In genomic region chr4:32950356-32951034, GRCm38 (mm10) we compare ENCODE assay signal across 7 mouse cellular contexts. TPM values are rescaled to one million over a fixed set of nuclear protein-coding genes. Genes with fewer than 3 reads are reported as not detected.
A peak's percentile ranks its signal among the peaks of the same experiment; 100 is the strongest.
DNase-seq lines count a peak whose midpoint lies in the region; ATAC-seq and TF ChIP-seq lines count a peak whose summit lies in the region.

Ankrd6 (minus strand) TSS chr4:32950841.

- H3K9me3 ChIP-seq in embryonic facial prominence, embryonic 12.5 days = no peaks in the 10 kb centered on the region
- no peaks in the 10 kb centered on the region for H3K9me3 ChIP-seq in limb, embryonic 13.5 days
- no peaks in the 10 kb centered on the region for H3K9me3 ChIP-seq in midbrain, embryonic 15.5 days

- peak within 1 kb of the TSS; percentile 61 for H3K9ac ChIP-seq in embryonic facial prominence, embryonic 12.5 days
- peak within 1 kb of the TSS; percentile 77 for H3K9ac ChIP-seq in limb, embryonic 13.5 days
- peak within 1 kb of the TSS; percentile 52 for H3K9ac ChIP-seq in midbrain, embryonic 15.5 days

- 0% methylated on average over 40 of the region's 66 CpGs for WGBS in embryonic facial prominence, embryonic 12.5 days
- under 1% methylated on average over 59 of the region's 66 CpGs for WGBS in limb, embryonic 13.5 days
- under 1% methylated on average over 66 of the region's 66 CpGs for WGBS in midbrain, embryonic 15.5 days
- WGBS in spleen, adult 2 months = 1% methylated on average over 54 of the region's 66 CpGs

- no peaks in the 10 kb centered on the region; the same call in 1 of the 2 replicates for H3K27me3 ChIP-seq in embryonic facial prominence, embryonic 12.5 days
- peaks cover 15% of the 10 kb centered on the region; the same call in 1 of the 2 replicates for H3K27me3 ChIP-seq in limb, embryonic 13.5 days
- no peaks in the 10 kb centered on the region for H3K27me3 ChIP-seq in midbrain, embryonic 15.5 days (replicated peaks)
- H3K27me3 ChIP-seq in spleen, adult 2 months (ENCODE audit: control insufficient read depth, insufficient read depth, low read length) = peaks cover 11% of the 10 kb centered on the region

- peak; percentile 84 to 88 for DNase-seq in adrenal gland, postnatal 36 days
- DNase-seq in heart, adult 18-20 months = peak; percentile 65 to 84
- peak; percentile 82 for DNase-seq in kidney, adult 18-20 months
- peak; percentile 28 to 38 for DNase-seq in spleen, adult 2 months (ENCODE audit: low read depth in 1 of 2, low spot score in 2 of 2)

- no peak within 1 kb of the TSS for H3K27ac ChIP-seq in embryonic facial prominence, embryonic 12.5 days
- no peak within 1 kb of the TSS for H3K27ac ChIP-seq in limb, embryonic 13.5 days
- H3K27ac ChIP-seq in midbrain, embryonic 15.5 days = 0 out of 2 replicates have a peak within 1 kb of the TSS, but pooled peaks have one; percentile 13
- no peak within 1 kb of the TSS for H3K27ac ChIP-seq in spleen, adult 2 months (ENCODE audit: insufficient read depth, low read length)

- no peaks in the 10 kb centered on the region for H3K36me3 ChIP-seq in embryonic facial prominence, embryonic 12.5 days
- H3K36me3 ChIP-seq in limb, embryonic 13.5 days = no peaks in the 10 kb centered on the region
- no peaks in the 10 kb centered on the region for H3K36me3 ChIP-seq in midbrain, embryonic 15.5 days (replicated peaks)
- H3K36me3 ChIP-seq in spleen, adult 2 months (ENCODE audit: control insufficient read depth, insufficient read depth, low read length) = no peaks in the 10 kb centered on the region

- no peak for TF ChIP-seq POLR2A in spleen, adult 2 months (IDR thresholded peaks at IDR 0.05; ENCODE audit: low read depth, low read length)

- peak within 1 kb of the TSS; percentile 84 for H3K4me2 ChIP-seq in embryonic facial prominence, embryonic 12.5 days (replicated peaks)
- peak within 1 kb of the TSS; percentile 92 for H3K4me2 ChIP-seq in limb, embryonic 13.5 days (replicated peaks)
- H3K4me2 ChIP-seq in midbrain, embryonic 15.5 days = peak within 1 kb of the TSS; percentile 87

- peak within 1 kb of the TSS; percentile 63 for H3K4me3 ChIP-seq in embryonic facial prominence, embryonic 12.5 days
- H3K4me3 ChIP-seq in limb, embryonic 13.5 days = peak within 1 kb of the TSS; percentile 71
- peak within 1 kb of the TSS; percentile 77 for H3K4me3 ChIP-seq in midbrain, embryonic 15.5 days
- peak within 1 kb of the TSS; percentile 53; the same call in 1 of the 2 replicates for H3K4me3 ChIP-seq in spleen, adult 2 months (ENCODE audit: extremely low read depth, insufficient read depth, insufficient read length)

- H3K4me1 ChIP-seq in embryonic facial prominence, embryonic 12.5 days = peaks cover 11% of the 10 kb centered on the region
- peaks cover 15% of the 10 kb centered on the region for H3K4me1 ChIP-seq in limb, embryonic 13.5 days
- peaks cover 25% of the 10 kb centered on the region for H3K4me1 ChIP-seq in midbrain, embryonic 15.5 days
- H3K4me1 ChIP-seq in spleen, adult 2 months (ENCODE audit: control insufficient read depth, insufficient read depth, insufficient read length) = peaks cover 9% of the 10 kb centered on the region

- ATAC-seq in embryonic facial prominence, embryonic 12.5 days (ENCODE audit: insufficient number of reproducible peaks, insufficient read depth, low FRiP score, low TSS enrichment) = peak; percentile 75
- peak; percentile 87 for ATAC-seq in limb, embryonic 13.5 days (ENCODE audit: low FRiP score, low read depth)
- peak; percentile 94 for ATAC-seq in midbrain, embryonic 15.5 days (replicated peaks)

- peak; percentile 72; the same call in 1 of the 2 replicates for TF ChIP-seq CTCF in spleen, adult 2 months (IDR thresholded peaks at IDR 0.05; ENCODE audit: extremely low read depth, insufficient read depth, insufficient read length, insufficient replicate concordance)

RNA-seq across cellular contexts. Expression of gene Ankrd6, which starts in this region (rescaled TPM):
- total RNA-seq in adrenal gland, postnatal 36 days (2021) = 1 to 10 TPM; 1.6 to 3.1 TPM
- 12.6 and 12.7 TPM in 2 replicates for polyA plus RNA-seq in embryonic facial prominence, embryonic 12.5 days (2016; fragmentation: Nextera tagmentation; extraction: Ambion mirVana)
- total RNA-seq in heart, adult 18-20 months (2021) = 1 to 10 TPM; 4.8 to 5.9 TPM
- polyA plus RNA-seq in limb, embryonic 13.5 days (2015; fragmentation: Nextera tagmentation; extraction: Ambion mirVana) = 11.3 and 12.7 TPM in 2 replicates
- 32.2 and 32.4 TPM in 2 replicates for polyA plus RNA-seq in midbrain, embryonic 15.5 days (2015; fragmentation: Nextera tagmentation; extraction: Ambion mirVana)
- 0.21 and 0.32 TPM in 2 replicates for polyA plus RNA-seq in spleen, adult 2 months (2012; rRNA removed)

Comparison
In these comparisons a context has a peak if more than half of its experiments do, and no peak if none do; other contexts are left out.
1. Peak in DNase-seq and H3K4me3 ChIP-seq in spleen, adult 2 months; RNA of the gene not detected or under 1 TPM.
2. DNase-seq: peak in every context shown above with its lines; median percentile 86 in adrenal gland, postnatal 36 days; 82 in kidney, adult 18-20 months; 74 in heart, adult 18-20 months; 33 in spleen, adult 2 months.